ENCODE assay signal across 22 mouse cellular contexts in genomic region chr4:119721531-119721930, GRCm38 (mm10). TPM values are rescaled to one million over a fixed set of nuclear protein-coding genes. Genes with fewer than 3 reads are reported as not detected.
DNase-seq lines count a peak whose midpoint lies in the region; ATAC-seq and TF ChIP-seq lines count a peak whose summit lies in the region.
"Had no signal": no experiment of that assay in that cellular context is flagged by ENCODE, and none has a peak within 500 bp of the region (broad histone marks: within the 10 kb centered on the region; RNA-seq: fewer than 3 reads in every experiment).

No protein-coding gene starts in this region.

- H3K4me1 ChIP-seq in forebrain, embryonic 14.5 days (ENCODE audit: control insufficient read depth, insufficient read depth, low read length), result peaks cover 5% of the 10 kb centered on the region; the same call in 1 of the 2 replicates
- no peaks in the 10 kb centered on the region for H3K4me1 ChIP-seq in forebrain, embryonic 11.5 days (replicated peaks; ENCODE audit: control insufficient read depth, insufficient read depth, low read length)
- H3K4me1 ChIP-seq in neural tube, embryonic 13.5 days (replicated peaks), result no peaks in the 10 kb centered on the region
- peaks cover 16% of the 10 kb centered on the region for H3K4me1 ChIP-seq in forebrain, embryonic 16.5 days (replicated peaks; ENCODE audit: control insufficient read depth, insufficient read depth, low read length)
- H3K4me1 ChIP-seq: hindbrain, embryonic 12.5 days; hindbrain, embryonic 15.5 days had no signal

- 0 out of 2 replicates have a peak, but pooled peaks have one; percentile 54 for ATAC-seq in forebrain, embryonic 14.5 days
- no peak for ATAC-seq in forebrain, embryonic 11.5 days (replicated peaks; ENCODE audit: low FRiP score)
- ATAC-seq in neural tube, embryonic 13.5 days (ENCODE audit: low read depth), result no peak
- peak; percentile 79 for ATAC-seq in forebrain, embryonic 16.5 days
- ATAC-seq: intestine, postnatal 0 days; Patski had no signal

- no peak overlapping the region for H3K4me2 ChIP-seq in forebrain, embryonic 14.5 days (ENCODE audit: low read length)
- no peak overlapping the region for H3K4me2 ChIP-seq in forebrain, embryonic 11.5 days (ENCODE audit: low read depth, low read length, severe bottlenecking)
- H3K4me2 ChIP-seq in neural tube, embryonic 13.5 days, result no peak overlapping the region
- H3K4me2 ChIP-seq in forebrain, embryonic 16.5 days (ENCODE audit: low read length), result no peak overlapping the region
- H3K4me2 ChIP-seq: heart, embryonic 11.5 days; hindbrain, embryonic 12.5 days; hindbrain, embryonic 15.5 days had no signal

- H3K9ac ChIP-seq in forebrain, embryonic 14.5 days (ENCODE audit: low read length), result no peak overlapping the region
- H3K9ac ChIP-seq in forebrain, embryonic 11.5 days (ENCODE audit: low read length), result no peak overlapping the region
- H3K9ac ChIP-seq in neural tube, embryonic 13.5 days, result no peak overlapping the region
- no peak overlapping the region for H3K9ac ChIP-seq in forebrain, embryonic 16.5 days (replicated peaks; ENCODE audit: low read depth, low read length)
- H3K9ac ChIP-seq: hindbrain, embryonic 12.5 days; hindbrain, embryonic 15.5 days had no signal

- 73% methylated on average over 3 of the region's 3 CpGs for WGBS in forebrain, embryonic 14.5 days
- WGBS in forebrain, embryonic 11.5 days, result 85% methylated on average over 3 of the region's 3 CpGs
- 81% methylated on average over 3 of the region's 3 CpGs for WGBS in neural tube, embryonic 13.5 days
- 56% methylated on average over 3 of the region's 3 CpGs for WGBS in forebrain, embryonic 16.5 days

- H3K9me3 ChIP-seq in forebrain, embryonic 14.5 days (replicated peaks; ENCODE audit: control insufficient read depth, low read length), result no peaks in the 10 kb centered on the region
- no peaks in the 10 kb centered on the region for H3K9me3 ChIP-seq in forebrain, embryonic 11.5 days (ENCODE audit: control insufficient read depth, low read length)
- H3K9me3 ChIP-seq in neural tube, embryonic 13.5 days, result no peaks in the 10 kb centered on the region
- no peaks in the 10 kb centered on the region for H3K9me3 ChIP-seq in forebrain, embryonic 16.5 days (ENCODE audit: control insufficient read depth, low read length)
- H3K9me3 ChIP-seq: G1E; hindbrain, embryonic 12.5 days; hindbrain, embryonic 15.5 days had no signal

- DNase-seq in forebrain, embryonic 14.5 days (ENCODE audit: low spot score), result no peak
- no peak for DNase-seq in forebrain, embryonic 11.5 days (ENCODE audit: low spot score)
- DNase-seq in layer of hippocampus, adult 2 months (ENCODE audit: low spot score in 2 of 2), result no peak
- no peak for DNase-seq in layer of hippocampus, postnatal 25 days (ENCODE audit: extremely low spot score in 1 of 2, low spot score in 1 of 2)
- no peak for DNase-seq in neural tube, embryonic 10.5 days (ENCODE audit: extremely low spot score, low spot score)
- DNase-seq in cerebellum, adult 8-10 months, result no peak
- DNase-seq: adrenal gland, postnatal 10 days; adrenal gland, postnatal 36 days; B cell, adult 2 months; cerebellum, adult 11 months; cerebellum, adult 9-10 months; cerebellum, postnatal 14 days; gastrocnemius, postnatal 25 days had no signal

- no peak for TF ChIP-seq CTCF in layer of hippocampus, adult 2 months (conservative IDR thresholded peaks at IDR 0.05)

- no peak overlapping the region for H3K27ac ChIP-seq in forebrain, embryonic 14.5 days (ENCODE audit: low read depth, low read length)
- H3K27ac ChIP-seq in forebrain, embryonic 11.5 days (ENCODE audit: low read depth, low read length), result no peak overlapping the region
- peak overlapping the region; percentile 67; the same call in 1 of the 2 replicates for H3K27ac ChIP-seq in layer of hippocampus, adult 2 months
- H3K27ac ChIP-seq in neural tube, embryonic 13.5 days (replicated peaks), result 0 out of 2 replicates have a peak overlapping the region, but pooled peaks have one; percentile 38
- peak overlapping the region; percentile 10; the same call in 1 of the 2 replicates for H3K27ac ChIP-seq in forebrain, embryonic 16.5 days (ENCODE audit: low read length)
- H3K27ac ChIP-seq: hindbrain, embryonic 12.5 days; hindbrain, embryonic 15.5 days had no signal

- H3K4me3 ChIP-seq in forebrain, embryonic 14.5 days (ENCODE audit: low read depth, low read length), result no peak overlapping the region
- no peak overlapping the region for H3K4me3 ChIP-seq in forebrain, embryonic 11.5 days (ENCODE audit: low read depth, low read length)
- no peak overlapping the region for H3K4me3 ChIP-seq in layer of hippocampus, adult 2 months
- no peak overlapping the region for H3K4me3 ChIP-seq in neural tube, embryonic 13.5 days
- no peak overlapping the region for H3K4me3 ChIP-seq in forebrain, embryonic 16.5 days (replicated peaks; ENCODE audit: low read length)
- H3K4me3 ChIP-seq: hindbrain, embryonic 12.5 days; hindbrain, embryonic 15.5 days had no signal

- no peaks in the 10 kb centered on the region for H3K36me3 ChIP-seq in forebrain, embryonic 14.5 days (ENCODE audit: control insufficient read depth, insufficient read depth, low read length)
- H3K36me3 ChIP-seq in forebrain, embryonic 11.5 days (ENCODE audit: control insufficient read depth, insufficient read depth, low read length), result no peaks in the 10 kb centered on the region
- H3K36me3 ChIP-seq in neural tube, embryonic 13.5 days, result no peaks in the 10 kb centered on the region
- no peaks in the 10 kb centered on the region for H3K36me3 ChIP-seq in forebrain, embryonic 16.5 days (ENCODE audit: control insufficient read depth, insufficient read depth)
- H3K36me3 ChIP-seq: G1E; hindbrain, embryonic 12.5 days; hindbrain, embryonic 15.5 days had no signal

- H3K27me3 ChIP-seq in forebrain, embryonic 14.5 days (replicated peaks; ENCODE audit: control insufficient read depth, insufficient read depth, low read length), result no peaks in the 10 kb centered on the region
- H3K27me3 ChIP-seq in forebrain, embryonic 11.5 days (ENCODE audit: control insufficient read depth, insufficient read depth, low read length), result no peaks in the 10 kb centered on the region
- no peaks in the 10 kb centered on the region for H3K27me3 ChIP-seq in neural tube, embryonic 13.5 days
- H3K27me3 ChIP-seq in forebrain, embryonic 16.5 days (replicated peaks; ENCODE audit: control insufficient read depth, insufficient read depth, low read length), result no peaks in the 10 kb centered on the region
- H3K27me3 ChIP-seq: CH12.LX; hindbrain, embryonic 12.5 days; hindbrain, embryonic 15.5 days; Patski had no signal

RNA-seq across cellular contexts. Expression of gene Hivep3, which starts 12.1 kb away (rescaled TPM):
- 13.8 and 18.8 TPM in 2 replicates for polyA plus RNA-seq in forebrain, embryonic 14.5 days (2014; fragmentation: Nextera tagmentation; extraction: Ambion mirVana)
- 2.2 and 2.8 TPM in 2 replicates for polyA plus RNA-seq in forebrain, embryonic 11.5 days (2014; fragmentation: Nextera tagmentation; extraction: Ambion mirVana)
- 10 to 100 TPM; 46.5 to 54.8 TPM for total RNA-seq in layer of hippocampus, adult 2 months (2021)
- total RNA-seq in layer of hippocampus, postnatal 25 days (2021), result 10 to 100 TPM; 37.9 to 57.4 TPM
- 18.2 and 20.6 TPM in 2 replicates for polyA plus RNA-seq in neural tube, embryonic 13.5 days (2015; fragmentation: Nextera tagmentation; extraction: Ambion mirVana)
- polyA plus RNA-seq in forebrain, embryonic 16.5 days (2015; fragmentation: Nextera tagmentation; extraction: Ambion mirVana), result 23.1 and 26.4 TPM in 2 replicates
- polyA plus RNA-seq: G1E had no signal

Comparison
In these comparisons a context has a peak if more than half of its experiments do, and no peak if none do; other contexts are left out.
1. ATAC-seq: peak in forebrain, embryonic 14.5 days (single experiment) and forebrain, embryonic 16.5 days (single experiment); none in forebrain, embryonic 11.5 days (single experiment) and neural tube, embryonic 13.5 days (single experiment).
2. H3K27ac ChIP-seq: peak in layer of hippocampus, adult 2 months (single experiment), neural tube, embryonic 13.5 days (single experiment) and forebrain, embryonic 16.5 days (single experiment); none in forebrain, embryonic 14.5 days (single experiment) and forebrain, embryonic 11.5 days (single experiment).